Mouse (Mus musculus): ENCODE results near the gene Parva.

Gene Parva

DNA sequence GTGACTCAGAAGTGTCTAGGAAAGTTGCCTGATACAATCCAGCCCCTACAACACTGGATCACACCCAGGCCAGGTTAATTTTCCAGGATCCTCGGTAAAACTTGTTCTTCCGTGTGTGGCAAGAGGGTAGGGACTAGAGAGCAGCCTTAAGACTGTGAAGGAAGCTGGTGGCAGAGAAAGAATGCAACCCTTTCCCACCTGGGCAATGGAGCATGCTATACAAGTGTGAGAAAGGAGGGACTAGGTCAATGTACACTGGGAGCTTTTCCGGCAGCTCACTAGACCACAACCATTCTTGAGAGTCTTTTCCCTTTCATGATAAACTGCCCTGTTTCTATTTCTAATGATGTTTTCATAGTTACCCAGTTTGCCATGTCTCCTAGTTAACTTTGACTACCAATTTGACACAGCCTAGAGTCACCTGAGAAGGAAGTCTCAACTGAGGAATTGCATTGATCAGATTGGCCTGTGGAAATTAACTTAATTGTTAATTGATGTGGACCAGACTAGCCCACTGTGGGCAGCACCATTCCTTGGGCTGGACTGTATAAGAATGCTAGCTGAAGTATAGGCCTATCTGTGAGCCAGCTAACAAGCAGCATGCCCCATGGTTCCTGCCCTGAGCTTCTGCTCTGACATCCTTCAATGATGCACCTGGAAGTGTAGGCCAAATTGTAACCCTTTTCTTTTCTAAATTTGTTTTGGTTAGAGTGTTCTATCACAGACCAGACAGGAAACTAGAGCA lies 186.9 kb downstream of the Parva start:
- DNase-seq = no peak

DNA sequence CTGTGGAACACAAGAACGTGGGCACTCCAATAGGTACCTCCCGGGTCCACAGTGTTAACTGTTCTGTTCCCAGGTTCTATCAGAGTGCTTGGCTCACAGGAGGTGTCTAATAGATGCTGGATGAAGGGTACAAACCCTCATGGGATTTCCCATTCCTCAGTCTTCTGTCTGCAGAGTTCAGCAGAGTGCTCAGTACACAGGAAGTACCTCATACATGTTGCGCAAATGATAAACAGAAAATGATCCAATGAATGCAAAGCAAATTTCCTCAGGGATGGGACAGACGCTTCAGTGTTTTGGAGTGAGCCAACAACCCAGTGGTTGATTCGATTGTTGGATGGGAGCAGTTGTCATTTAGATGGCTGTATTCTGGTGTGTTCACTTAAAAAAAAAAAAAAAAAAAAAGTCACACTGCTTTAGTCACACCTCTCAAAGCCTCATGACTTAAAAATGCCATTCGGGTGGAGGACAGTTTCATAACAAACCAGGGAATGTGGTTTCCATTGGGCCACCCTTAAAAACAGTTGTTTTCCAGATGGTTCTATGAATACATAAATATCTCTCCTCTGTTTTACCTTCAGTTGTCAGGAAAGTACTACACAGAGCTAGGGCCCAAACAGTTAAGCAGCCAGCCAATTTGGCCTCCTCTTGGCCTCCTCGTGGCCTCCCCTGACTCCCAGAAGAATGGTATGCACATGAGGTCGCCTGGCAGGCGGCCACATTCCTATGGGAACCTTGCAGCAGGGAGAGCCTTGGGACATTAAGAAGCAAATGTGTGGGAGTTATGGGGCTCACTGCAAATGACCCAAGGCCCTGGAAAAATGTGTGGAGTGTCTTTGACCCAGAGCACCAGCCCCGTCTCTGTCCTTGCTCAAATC lies 187.7 kb downstream of the Parva start:
- DNase-seq = no peak

- no peak for DNase-seq
These were observed 193.2 kb downstream of the Parva start for GRCm38 (mm10) chr7:112620322-112621179.

DNA sequence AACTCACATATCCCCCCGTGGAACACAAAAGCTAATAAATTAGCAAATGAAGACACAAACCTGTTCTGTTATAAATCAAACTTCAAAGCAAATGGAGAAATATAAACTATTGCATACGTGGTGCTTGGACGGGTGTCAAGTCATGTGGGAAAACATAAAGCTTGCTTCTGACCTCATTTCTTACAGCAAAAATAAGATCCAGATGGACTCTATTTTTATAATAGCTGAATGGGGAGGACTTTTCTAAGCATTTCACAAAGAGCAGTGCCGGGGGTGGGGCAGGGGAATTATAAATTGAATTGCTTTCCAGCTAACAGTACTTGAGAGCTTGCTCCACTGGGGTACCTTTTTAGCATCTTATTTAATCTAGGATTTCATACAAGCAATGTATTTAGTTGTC lies 200.2 kb downstream of the Parva start:
- DNase-seq = no peak

GRCm38 (mm10) chr7:112634505-112635213 lies 207.4 kb downstream of the Parva start:
- no peak for DNase-seq

DNA sequence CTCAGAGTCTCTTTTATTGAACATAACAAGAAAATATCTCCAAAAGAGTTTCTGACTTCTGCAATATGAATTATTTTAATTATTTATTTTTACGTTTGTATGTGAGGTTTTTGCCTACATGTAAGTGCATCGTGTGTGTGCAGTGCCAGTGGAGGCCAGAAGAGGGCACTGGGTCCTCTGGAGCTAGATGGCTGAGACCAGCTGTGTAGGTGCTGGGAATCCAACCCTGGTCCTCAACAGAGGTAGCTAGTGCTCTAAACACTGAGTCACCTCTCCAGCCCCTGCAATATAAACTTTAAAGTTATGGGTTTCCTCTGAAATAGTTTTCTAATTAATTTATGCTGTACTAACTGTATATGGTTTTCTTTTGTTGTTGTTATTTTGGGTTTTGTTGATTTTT lies 208.6 kb downstream of the Parva start:
- no peak for DNase-seq

Data from thymus, postnatal 4 days (tissue).